Mouse (Mus musculus) central nervous system, embryonic 11.5 days (tissue): ENCODE results near the gene Dph6. TPM values are rescaled to one million over a fixed set of nuclear protein-coding genes. Genes with fewer than 3 reads are reported as not detected.

Experiments
- polyA plus RNA-seq: library from polyadenylated mRNA; depleted of rRNA; stranded (reverse); fragments of >200 nt; gene quantifications from 2 replicates; pipeline ENCODE4 v1.2.3, GENCODE M21; 2012; rRNA removed

Gene Dph6
- polyA plus RNA-seq = 10.0 and 20.7 TPM in 2 replicates

DNA sequence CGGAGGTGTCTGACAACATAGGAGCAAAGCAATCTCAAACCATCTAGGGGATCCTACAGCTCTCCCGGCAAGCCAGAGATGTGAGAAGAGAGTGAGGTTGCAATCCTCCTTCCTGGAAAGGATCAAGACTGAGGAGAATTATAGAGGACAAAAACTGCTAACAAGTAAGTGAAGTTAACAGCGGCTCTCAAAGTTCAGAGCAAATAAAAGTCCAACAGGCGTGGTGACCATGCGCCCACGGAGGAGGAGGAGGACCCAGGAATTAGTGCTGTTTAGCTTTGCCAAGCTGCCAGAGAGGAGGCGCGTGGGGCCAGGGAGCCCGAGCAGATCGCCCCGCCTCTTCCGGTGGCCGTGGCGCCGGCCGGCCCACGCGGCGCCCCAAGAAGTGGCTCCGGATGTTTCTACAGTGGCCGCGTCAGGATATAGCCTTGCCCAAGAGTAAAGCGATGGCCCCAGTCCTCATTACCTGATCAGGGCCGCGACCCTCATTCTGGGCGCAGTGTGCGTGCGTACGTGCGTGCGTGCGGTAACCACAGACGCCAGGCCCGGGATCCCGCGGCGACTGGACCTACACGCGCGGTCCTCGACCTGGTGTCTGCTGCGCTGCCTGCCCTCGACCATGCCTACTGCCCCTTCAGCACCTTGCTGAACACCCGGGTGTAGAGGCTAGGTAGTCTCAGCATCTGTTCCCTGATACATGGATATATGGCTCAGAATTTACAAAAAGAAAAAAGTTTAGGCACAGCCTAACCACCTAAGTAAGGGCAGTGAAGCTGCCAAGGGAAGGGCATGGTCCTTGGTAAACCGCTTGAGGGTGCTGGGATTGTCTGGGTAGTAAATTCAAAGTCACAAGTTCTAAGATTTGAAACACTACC lies at the start of gene Dph6:
Gene Dph6 (minus strand): TSS at position 600 of the 875 bp plus-strand sequence.

